Mouse (Mus musculus): ENCODE data around the gene Gm10842. TPM values are rescaled to one million over a fixed set of nuclear protein-coding genes. Genes with fewer than 3 reads are reported as not detected.
A peak's percentile ranks its signal among the peaks of the same experiment; 100 is the strongest.

The Gm10842 gene
- polyA plus RNA-seq, 1 experiment, result not detected

GRCm38 (mm10) chr11:105181126-105181637 is 34.5 kb downstream of the Gm10842 start:
- H3K4me3 ChIP-seq (ENCODE audit: extremely low read depth, insufficient read depth, insufficient read length), result peak overlapping the region; percentile 85
- WGBS, result under 1% methylated on average over 58 of the region's 60 CpGs
- peak; percentile 85 to 89 for DNase-seq (ENCODE audit: low read depth in 1 of 2, low spot score in 2 of 2)
- H3K36me3 ChIP-seq (ENCODE audit: control insufficient read depth, insufficient read depth, low read length), result peaks cover 4% of the 10 kb centered on the region
- peaks cover 8% of the 10 kb centered on the region for H3K4me1 ChIP-seq (ENCODE audit: control insufficient read depth, insufficient read depth, insufficient read length)
- peak overlapping the region; percentile 95 for H3K27ac ChIP-seq (ENCODE audit: insufficient read depth, low read length)
- peak; percentile 11; the same call in 1 of the 2 replicates for TF ChIP-seq POLR2A (IDR thresholded peaks at IDR 0.05; ENCODE audit: low read depth, low read length)
- TF ChIP-seq CTCF (IDR thresholded peaks at IDR 0.05; ENCODE audit: extremely low read depth, insufficient read depth, insufficient read length, insufficient replicate concordance), result no peak
- H3K27me3 ChIP-seq (ENCODE audit: control insufficient read depth, insufficient read depth, low read length), result no peaks in the 10 kb centered on the region

- peaks cover 4% of the 10 kb centered on the region for H3K36me3 ChIP-seq (ENCODE audit: control insufficient read depth, insufficient read depth, low read length)
- TF ChIP-seq CTCF (IDR thresholded peaks at IDR 0.05; ENCODE audit: extremely low read depth, insufficient read depth, insufficient read length, insufficient replicate concordance) (no peak), POLR2A (IDR thresholded peaks at IDR 0.05; ENCODE audit: low read depth, low read length) (no peak)
- H3K4me3 ChIP-seq (ENCODE audit: extremely low read depth, insufficient read depth, insufficient read length), result peak overlapping the region; percentile 85
- peak in 1 of 2 experiments; percentile 23 for DNase-seq (ENCODE audit: low read depth in 1 of 2, low spot score in 2 of 2)
- H3K4me1 ChIP-seq (ENCODE audit: control insufficient read depth, insufficient read depth, insufficient read length), result peaks cover 8% of the 10 kb centered on the region
- no peaks in the 10 kb centered on the region for H3K27me3 ChIP-seq (ENCODE audit: control insufficient read depth, insufficient read depth, low read length)
- 2% methylated on average over 80 of the region's 89 CpGs for WGBS
- peak overlapping the region; percentile 92 for H3K27ac ChIP-seq (ENCODE audit: insufficient read depth, low read length)
Observed at GRCm38 (mm10) chr11:105181689-105182460, 35.2 kb downstream of the Gm10842 start.

GRCm38 (mm10) chr11:105182461-105182855 is 35.8 kb downstream of the Gm10842 start:
- TF ChIP-seq CTCF (IDR thresholded peaks at IDR 0.05; ENCODE audit: extremely low read depth, insufficient read depth, insufficient read length, insufficient replicate concordance) (no peak), POLR2A (IDR thresholded peaks at IDR 0.05; ENCODE audit: low read depth, low read length) (no peak)
- H3K36me3 ChIP-seq (ENCODE audit: control insufficient read depth, insufficient read depth, low read length), result peaks cover 4% of the 10 kb centered on the region

GRCm38 (mm10) chr11:105184678-105185077 is 38.0 kb downstream of the Gm10842 start:
- TF ChIP-seq CTCF (IDR thresholded peaks at IDR 0.05; ENCODE audit: extremely low read depth, insufficient read depth, insufficient read length, insufficient replicate concordance) (no peak), POLR2A (IDR thresholded peaks at IDR 0.05; ENCODE audit: low read depth, low read length) (no peak)
- no peak overlapping the region for H3K27ac ChIP-seq (ENCODE audit: insufficient read depth, low read length)
- H3K27me3 ChIP-seq (ENCODE audit: control insufficient read depth, insufficient read depth, low read length), result no peaks in the 10 kb centered on the region
- DNase-seq (ENCODE audit: low read depth in 1 of 2, low spot score in 2 of 2), result no peak
- H3K36me3 ChIP-seq (ENCODE audit: control insufficient read depth, insufficient read depth, low read length), result peaks cover 4% of the 10 kb centered on the region
- H3K4me1 ChIP-seq (ENCODE audit: control insufficient read depth, insufficient read depth, insufficient read length), result peaks cover 6% of the 10 kb centered on the region
- 95% methylated on average over 3 of the region's 3 CpGs for WGBS
- no peak overlapping the region for H3K4me3 ChIP-seq (ENCODE audit: extremely low read depth, insufficient read depth, insufficient read length)

More at GRCm38 (mm10) chr11:105182461-105182855, 35.8 kb downstream of the Gm10842 start:
- Histone ChIP-seq H3K27ac (ENCODE audit: insufficient read depth, low read length) (peak overlapping the region; percentile 92), H3K4me1 (ENCODE audit: control insufficient read depth, insufficient read depth, insufficient read length) (peaks cover 8% of the 10 kb centered on the region), H3K27me3 (ENCODE audit: control insufficient read depth, insufficient read depth, low read length) (no peaks in the 10 kb centered on the region), H3K4me3 (ENCODE audit: extremely low read depth, insufficient read depth, insufficient read length) (peak overlapping the region; percentile 85)
- no peak for DNase-seq (ENCODE audit: low read depth in 1 of 2, low spot score in 2 of 2)
- 5% methylated on average over 4 of the region's 4 CpGs for WGBS

GRCm38 (mm10) chr11:105192186-105192585 is 45.5 kb downstream of the Gm10842 start:
- peaks cover 2% of the 10 kb centered on the region; the same call in 1 of the 2 replicates for H3K36me3 ChIP-seq (ENCODE audit: control insufficient read depth, insufficient read depth, low read length)
- 93% methylated on average over 3 of the region's 3 CpGs for WGBS
- no peak for TF ChIP-seq CTCF (IDR thresholded peaks at IDR 0.05; ENCODE audit: extremely low read depth, insufficient read depth, insufficient read length, insufficient replicate concordance)
- no peak for TF ChIP-seq POLR2A (IDR thresholded peaks at IDR 0.05; ENCODE audit: low read depth, low read length)

More at GRCm38 (mm10) chr11:105192186-105192585, 45.5 kb downstream of the Gm10842 start:
- Histone ChIP-seq H3K27ac (ENCODE audit: insufficient read depth, low read length) (no peak overlapping the region), H3K4me1 (ENCODE audit: control insufficient read depth, insufficient read depth, insufficient read length) (no peaks in the 10 kb centered on the region; the same call in 1 of the 2 replicates), H3K4me3 (ENCODE audit: extremely low read depth, insufficient read depth, insufficient read length) (no peak overlapping the region), H3K27me3 (ENCODE audit: control insufficient read depth, insufficient read depth, low read length) (no peaks in the 10 kb centered on the region)
- no peak for DNase-seq (ENCODE audit: low read depth in 1 of 2, low spot score in 2 of 2)

Other genes with a start within 250 kb of the Gm10842 start
- not detected in 2 replicates for gene Efcab3, start 83.3 kb upstream of the Gm10842 start, polyA plus RNA-seq (2012; rRNA removed)
- 8.5 and 10.3 TPM in 2 replicates for gene Mettl2, start 20.5 kb upstream of the Gm10842 start, polyA plus RNA-seq (2012; rRNA removed)
- 9.0 and 9.7 TPM in 2 replicates for gene Tlk2, start 31.9 kb downstream of the Gm10842 start, polyA plus RNA-seq (2012; rRNA removed)
- gene Mrc2, start 145.8 kb downstream of the Gm10842 start, polyA plus RNA-seq (2012; rRNA removed), result 5.9 and 6.5 TPM in 2 replicates